Mouse (Mus musculus) left cerebral cortex, adult 2 months (tissue): ENCODE measurements around the gene Afm. TPM values are rescaled to one million over a fixed set of nuclear protein-coding genes. Genes with fewer than 3 reads are reported as not detected.

Experiments used
- DNase-seq, 2 experiments: peaks; one replicate each; pipeline ENCODE4 v3.0.0; 2021 to 2022; ENCODE audit warnings: low spot score in 2 of 2, mixed read lengths in 1 of 2; ENCODE audit errors: extremely low spot score in 1 of 2
- H3K27ac ChIP-seq: fragments of 200-600 bp; 2 replicates; pipeline ENCODE4 v1.8.1; 2022
- H3K4me3 ChIP-seq: fragments of 200-600 bp; 2 replicates; pipeline ENCODE4 v1.8.1; 2022
- CTCF ChIP-seq: fragments of 200-600 bp; IDR thresholded peaks from 2 replicates; pipeline ENCODE4 v1.8.1; 2022; ENCODE audit warnings: antibody characterized with exemption, mild to moderate bottlenecking, moderate library complexity
- intact Hi-C: fragments of 180-260 bp; cut with DNase I; formaldehyde crosslinking; loops from one replicate; pipeline ENCODE4 v1.15.1; 2025
- total RNA-seq, 2 experiments: library from RNA; stranded (reverse); gene quantifications; 2 replicates each; pipeline ENCODE4 v1.2.3; 2021

The Afm gene
- total RNA-seq, 2 experiments from 2014 or later, result not detected

DNA sequence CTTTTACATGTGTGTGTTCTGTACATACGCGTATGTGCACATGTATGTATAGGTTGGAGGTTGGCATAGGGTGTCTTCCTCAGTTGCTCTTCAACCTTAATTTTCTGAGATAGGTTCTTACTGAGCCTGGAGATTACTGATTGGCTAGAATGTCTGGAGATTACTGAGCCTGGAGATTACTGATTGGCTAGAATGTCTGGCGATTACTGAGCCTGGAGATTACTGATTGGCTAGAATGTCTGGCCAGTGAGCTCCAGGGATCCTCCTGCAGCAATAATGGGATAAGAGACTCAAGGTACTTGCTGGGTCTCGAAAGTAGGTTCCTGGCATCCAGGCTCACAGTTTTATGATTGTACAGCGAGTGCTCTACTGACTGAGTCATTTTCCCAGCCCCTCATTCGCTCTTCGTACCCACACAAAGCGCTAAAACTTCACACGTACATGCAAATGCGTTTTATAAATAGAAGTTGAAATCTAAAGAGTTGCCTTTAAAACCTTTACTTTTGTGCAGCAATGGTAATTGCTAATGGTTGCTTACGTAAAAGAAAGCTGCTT is 43.1 kb downstream of the Afm start:
- TF ChIP-seq CTCF, result no peak
- Histone ChIP-seq H3K4me3 (no peak overlapping the region), H3K27ac (peak overlapping the region; percentile 21)
- DNase-seq, result peak; percentile 22 to 27
- intact Hi-C loops, result no loop called here

- no peak for DNase-seq
- Histone ChIP-seq H3K27ac (no peak overlapping the region), H3K4me3 (no peak overlapping the region)
- no peak for TF ChIP-seq CTCF
- intact Hi-C loops, result no loop called here
These were observed 44.1 kb downstream of the Afm start for GRCm38 (mm10) chr5:90562880-90563279.

DNA sequence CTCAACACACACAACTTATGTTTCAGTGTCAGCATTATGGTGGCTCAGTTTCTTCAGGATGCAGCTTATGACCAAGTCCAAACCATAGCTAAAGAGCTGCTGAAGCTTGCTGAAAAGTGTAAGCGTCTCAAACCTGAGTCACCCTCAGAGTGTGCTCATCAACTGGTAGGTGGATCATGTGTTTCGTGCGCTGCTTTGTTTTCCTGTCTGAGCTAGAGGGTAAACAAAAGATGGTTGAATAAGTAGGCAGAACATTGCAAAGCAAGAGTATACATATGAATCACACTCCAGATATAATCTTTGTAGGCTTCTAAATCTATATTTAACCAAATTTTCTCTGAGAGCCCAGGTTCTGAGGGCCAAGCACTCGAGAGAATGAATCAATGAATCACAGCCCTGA is 45.4 kb downstream of the Afm start:
- TF ChIP-seq CTCF, result no peak
- Histone ChIP-seq H3K4me3 (no peak overlapping the region), H3K27ac (peak overlapping the region; percentile 67; the same call in 1 of the 2 replicates)
- DNase-seq, result peak in 1 of 2 experiments; percentile 22
- intact Hi-C loops, result loop anchor here (1.0 kb wide), 1 partner anchor 198 kb away; the partner anchor contains the start of gene Ankrd17

GRCm38 (mm10) chr5:90565205-90565604 is 46.5 kb downstream of the Afm start:
- Histone ChIP-seq H3K27ac (peak overlapping the region; percentile 67), H3K4me3 (no peak overlapping the region)
- intact Hi-C loops, result no loop called here
- DNase-seq, result no peak
- TF ChIP-seq CTCF, result no peak

DNA sequence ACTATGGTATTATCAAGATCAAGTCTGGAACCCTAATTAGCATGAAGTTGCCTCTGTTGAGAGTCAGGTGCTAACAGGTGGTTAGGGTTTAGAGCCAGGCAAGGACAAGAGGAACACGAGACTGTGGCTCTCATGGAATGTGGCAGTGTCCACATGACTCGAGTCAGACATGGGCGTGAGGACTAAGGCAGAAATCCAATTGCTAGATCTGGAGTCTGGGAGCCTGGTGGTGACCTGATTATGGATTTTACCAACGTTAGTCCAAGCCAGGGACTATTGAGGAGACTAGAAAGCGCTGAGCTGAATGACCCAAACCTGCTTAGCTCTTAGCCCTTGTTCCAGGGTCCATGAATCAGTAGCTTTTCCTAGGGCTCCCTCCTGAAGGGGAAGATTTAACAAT is 49.1 kb downstream of the Afm start:
- intact Hi-C loops, result no loop called here
- H3K4me3 ChIP-seq, result no peak overlapping the region
- DNase-seq, result no peak
- no peak overlapping the region for H3K27ac ChIP-seq
- no peak for TF ChIP-seq CTCF

GRCm38 (mm10) chr5:90568338-90568737 is 49.6 kb downstream of the Afm start:
- Histone ChIP-seq H3K27ac (no peak overlapping the region), H3K4me3 (no peak overlapping the region)
- no peak for TF ChIP-seq CTCF
- intact Hi-C loops, result no loop called here
- no peak for DNase-seq

DNA sequence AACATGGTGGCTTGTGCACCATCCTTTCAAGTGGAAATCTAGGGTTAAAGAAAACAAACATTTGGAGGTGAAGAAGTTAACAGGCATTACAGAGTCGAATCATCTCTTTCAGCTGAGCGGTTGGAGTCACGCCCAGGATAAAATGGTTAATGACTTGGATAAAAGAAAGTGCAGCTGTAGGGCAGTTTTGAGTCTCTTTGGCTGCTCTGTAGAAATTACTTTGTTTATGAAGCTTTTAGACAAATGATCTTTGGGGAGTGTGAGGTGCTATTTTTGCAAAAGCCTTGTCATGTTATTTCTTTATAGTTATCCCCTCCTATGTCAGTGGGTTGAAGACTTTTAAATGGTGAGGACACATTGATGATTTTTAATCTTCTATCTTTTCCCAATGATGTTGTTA is 52.5 kb downstream of the Afm start:
- no peak overlapping the region for H3K27ac ChIP-seq
- no peak for TF ChIP-seq CTCF
- DNase-seq, result no peak
- H3K4me3 ChIP-seq, result no peak overlapping the region
- intact Hi-C loops, result no loop called here

GRCm38 (mm10) chr5:90577751-90578150 is 59.0 kb downstream of the Afm start:
- intact Hi-C loops, result no loop called here
- no peak for TF ChIP-seq CTCF
- Histone ChIP-seq H3K27ac (no peak overlapping the region), H3K4me3 (no peak overlapping the region)
- no peak for DNase-seq

GRCm38 (mm10) chr5:90579556-90579955 is 60.8 kb downstream of the Afm start:
- intact Hi-C loops, result no loop called here
- H3K27ac ChIP-seq, result no peak overlapping the region
- no peak for DNase-seq
- no peak overlapping the region for H3K4me3 ChIP-seq
- no peak for TF ChIP-seq CTCF

- H3K4me3 ChIP-seq, result no peak overlapping the region
- no peak for DNase-seq
- H3K27ac ChIP-seq, result no peak overlapping the region
- intact Hi-C loops, result no loop called here
- no peak for TF ChIP-seq CTCF
These were observed 63.4 kb downstream of the Afm start for GRCm38 (mm10) chr5:90582179-90582578.

GRCm38 (mm10) chr5:90584799-90585198 is 66.1 kb downstream of the Afm start:
- intact Hi-C loops, result loop anchor here (5.0 kb wide), 2 partner anchors 362 to 382 kb away; partner anchors contain the start of gene Cox18
- no peak for DNase-seq
- H3K4me3 ChIP-seq, result no peak overlapping the region
- H3K27ac ChIP-seq, result no peak overlapping the region
- no peak for TF ChIP-seq CTCF

DNA sequence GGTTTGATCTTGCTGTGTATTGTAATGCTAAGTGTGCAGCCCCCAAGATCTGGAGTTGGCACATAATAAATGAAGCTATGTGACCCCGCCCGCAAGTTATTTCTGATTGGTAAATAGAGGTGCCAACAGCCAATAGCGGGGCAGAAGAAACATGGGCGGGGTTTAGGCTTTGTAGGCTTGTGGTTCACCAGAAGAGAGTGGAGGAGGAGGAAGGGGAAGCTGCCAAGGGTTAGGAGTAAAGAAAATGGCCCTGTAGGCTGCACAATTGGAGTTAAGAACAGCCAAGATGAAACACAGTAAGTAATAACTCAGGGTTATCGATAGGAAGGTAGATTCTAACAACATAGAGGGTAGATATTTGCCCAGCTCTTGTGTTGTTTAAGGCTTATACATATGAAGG is 67.8 kb downstream of the Afm start:
- TF ChIP-seq CTCF, result no peak
- H3K27ac ChIP-seq, result no peak overlapping the region
- DNase-seq, result no peak
- intact Hi-C loops, result loop anchor here (5.0 kb wide), 2 partner anchors 364 to 384 kb away; partner anchors contain the start of gene Cox18
- H3K4me3 ChIP-seq, result no peak overlapping the region

- Histone ChIP-seq H3K27ac (no peak overlapping the region), H3K4me3 (no peak overlapping the region)
- intact Hi-C loops, result loop anchor here (2.0 to 5.0 kb wide), 3 partner anchors 87 to 386 kb away; partner anchors contain the start of gene Cox18
- no peak for DNase-seq
- TF ChIP-seq CTCF, result no peak
These were observed 69.4 kb downstream of the Afm start for GRCm38 (mm10) chr5:90588104-90588503.
